Mouse (Mus musculus): Measurements from ENCODE around the gene Has1.
"Not testable (repeated sequence)": the region's sequence is repeated elsewhere in the genome, so short reads cannot be mapped to it uniquely, and the experiment has no call there.

The Has1 gene

DNA sequence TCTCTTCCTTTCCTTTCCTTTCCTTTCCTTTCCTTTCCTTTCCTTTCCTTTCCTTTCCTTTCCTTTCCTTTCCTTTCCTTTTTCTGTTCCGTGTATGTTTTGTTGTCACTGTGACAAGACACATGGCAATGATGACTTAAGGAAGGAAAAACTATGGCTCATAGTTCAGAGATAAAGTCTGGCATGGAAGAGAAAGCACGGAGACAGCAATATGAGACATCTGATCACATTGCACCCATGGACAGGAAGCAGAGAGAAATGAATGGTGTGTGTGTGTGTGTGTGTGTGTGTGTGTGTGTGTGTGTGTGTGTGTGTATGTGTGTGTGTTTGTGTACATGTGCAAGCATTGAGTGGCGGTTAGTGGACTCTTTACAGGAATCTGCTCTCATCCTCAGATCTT lies 10.4 kb downstream of the Has1 start:
- DNase-seq (ENCODE audit: extremely low spot score): not testable (repeated sequence)

DNA sequence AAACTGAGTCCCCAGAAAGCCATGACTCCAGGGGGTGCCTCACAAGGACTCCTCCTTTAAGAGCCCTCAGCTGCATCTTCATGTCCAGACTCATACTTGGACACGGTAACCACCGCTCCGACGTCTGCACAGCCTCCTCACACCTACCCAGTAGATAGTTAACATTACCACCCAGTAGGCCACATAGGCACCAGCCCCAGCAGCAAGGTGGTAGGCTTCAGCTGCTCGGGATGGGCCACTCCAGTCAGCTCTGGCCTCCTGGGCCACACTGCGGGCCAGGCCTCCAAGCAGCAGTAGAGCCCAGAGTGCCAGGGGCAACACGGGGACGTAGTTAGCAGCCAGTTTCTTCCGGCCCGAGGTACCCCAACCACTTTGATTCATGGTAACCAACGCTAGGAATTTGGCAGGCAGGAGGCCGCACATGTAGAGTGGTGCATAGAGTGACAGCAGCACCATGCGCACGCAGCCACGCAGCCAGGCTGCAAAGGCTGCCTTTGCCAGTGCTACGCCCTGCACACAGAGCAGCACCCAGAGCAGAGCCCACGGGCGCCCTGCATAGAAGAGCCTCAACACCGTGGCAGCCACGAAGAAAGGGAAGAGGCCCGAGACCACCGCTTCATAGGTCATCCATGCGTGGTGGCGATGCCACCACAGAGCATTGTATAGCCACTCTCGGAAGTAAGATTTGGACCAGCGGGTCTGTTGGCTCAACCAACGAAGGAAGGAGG lies 11.3 kb downstream of the Has1 start:
- no peak for DNase-seq (ENCODE audit: extremely low spot score)

DNA sequence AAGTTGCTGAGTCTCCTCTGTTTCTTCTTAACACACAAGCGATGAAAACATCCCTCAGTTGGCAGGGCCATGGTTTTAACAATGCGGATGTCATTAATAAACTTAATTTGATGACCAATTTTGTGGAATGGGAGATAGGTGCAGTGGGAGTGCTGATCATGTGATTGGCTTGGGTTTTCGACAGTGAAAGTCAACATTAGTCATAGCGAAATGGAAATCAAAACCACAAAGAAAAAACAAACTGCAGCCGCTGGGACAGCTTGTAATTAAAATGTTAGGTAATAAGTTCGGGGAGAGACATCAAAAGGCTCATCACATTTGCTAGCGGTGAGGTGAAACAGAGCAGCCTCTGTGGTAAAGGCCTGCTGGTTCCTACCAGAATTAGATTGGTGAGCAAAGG lies 14.2 kb downstream of the Has1 start:
- DNase-seq (ENCODE audit: extremely low spot score): no peak

- DNase-seq (ENCODE audit: extremely low spot score): no peak
Observed at GRCm38 (mm10) chr17:17839276-17839675, 15.7 kb downstream of the Has1 start.

- DNase-seq (ENCODE audit: extremely low spot score): peak; percentile 90
Observed at GRCm38 (mm10) chr17:17837919-17838701, 16.9 kb downstream of the Has1 start.

GRCm38 (mm10) chr17:17837426-17837825 lies 17.6 kb downstream of the Has1 start:
- peak; percentile 31 for DNase-seq (ENCODE audit: extremely low spot score)

DNA sequence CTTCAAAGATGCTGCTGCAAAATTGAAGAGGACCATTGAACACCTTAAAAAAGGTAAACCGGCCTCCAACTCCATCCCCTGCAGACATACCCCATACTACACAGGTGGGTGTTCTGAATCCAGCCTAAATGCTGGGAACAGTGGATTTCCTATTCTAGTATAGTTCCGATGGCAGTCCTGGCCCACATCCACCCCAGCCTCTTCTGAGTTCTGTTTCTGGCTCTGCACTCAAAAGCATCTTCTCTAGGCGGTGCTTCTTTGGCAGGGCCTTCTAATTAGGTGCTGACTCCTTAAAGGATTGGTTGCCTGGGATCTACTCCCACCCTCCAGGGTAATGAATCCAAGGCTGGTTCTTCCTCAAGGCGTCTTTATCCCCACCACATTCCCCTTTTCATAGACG lies 18.9 kb downstream of the Has1 start:
- DNase-seq (ENCODE audit: extremely low spot score): no peak

GRCm38 (mm10) chr17:17834896-17835295 lies 20.1 kb downstream of the Has1 start:
- DNase-seq (ENCODE audit: extremely low spot score): no peak

GRCm38 (mm10) chr17:17830731-17831130 lies 24.3 kb downstream of the Has1 start:
- no peak for DNase-seq (ENCODE audit: extremely low spot score)

DNA sequence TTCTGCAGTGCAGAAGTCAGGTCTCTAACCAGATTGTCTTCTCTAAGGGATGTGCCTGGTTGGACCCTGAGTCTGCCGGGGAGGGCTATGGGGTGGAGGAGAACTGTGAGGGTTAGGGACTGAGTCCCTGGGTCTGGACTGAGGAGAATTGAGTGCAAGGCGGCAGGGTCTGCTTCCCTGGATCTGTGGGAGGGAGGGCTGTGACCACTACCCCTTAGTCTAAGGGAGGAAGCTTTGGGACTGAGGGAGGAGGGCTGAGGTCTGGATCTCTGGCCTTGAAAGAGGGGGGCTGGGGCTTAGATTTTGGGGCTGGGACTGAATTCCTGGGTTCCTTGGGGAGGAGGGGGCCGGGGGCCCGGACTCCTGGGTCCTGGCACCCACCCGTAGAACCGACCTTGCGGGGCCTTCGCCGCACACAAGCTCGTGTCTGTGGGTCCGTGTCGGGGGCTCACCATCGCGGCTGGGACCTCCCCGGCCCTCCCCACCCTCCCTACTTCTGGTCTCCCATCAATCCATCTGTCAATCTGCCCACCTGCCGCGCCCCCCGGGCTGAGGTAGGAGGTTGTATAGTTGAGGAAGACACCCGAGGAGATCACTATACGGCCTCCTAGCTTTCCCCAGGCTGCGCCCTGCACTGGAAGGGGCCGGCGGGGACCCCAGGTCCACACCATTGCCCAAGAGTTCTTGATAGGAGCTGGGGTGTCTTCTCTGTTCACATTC lies 25.0 kb downstream of the Has1 start:
- no peak for DNase-seq (ENCODE audit: extremely low spot score)

GRCm38 (mm10) chr17:17829052-17829785 lies 25.8 kb downstream of the Has1 start:
- DNase-seq (ENCODE audit: extremely low spot score): no peak

GRCm38 (mm10) chr17:17828191-17828981 lies 26.6 kb downstream of the Has1 start:
- peak; percentile 92 for DNase-seq (ENCODE audit: extremely low spot score)

DNA sequence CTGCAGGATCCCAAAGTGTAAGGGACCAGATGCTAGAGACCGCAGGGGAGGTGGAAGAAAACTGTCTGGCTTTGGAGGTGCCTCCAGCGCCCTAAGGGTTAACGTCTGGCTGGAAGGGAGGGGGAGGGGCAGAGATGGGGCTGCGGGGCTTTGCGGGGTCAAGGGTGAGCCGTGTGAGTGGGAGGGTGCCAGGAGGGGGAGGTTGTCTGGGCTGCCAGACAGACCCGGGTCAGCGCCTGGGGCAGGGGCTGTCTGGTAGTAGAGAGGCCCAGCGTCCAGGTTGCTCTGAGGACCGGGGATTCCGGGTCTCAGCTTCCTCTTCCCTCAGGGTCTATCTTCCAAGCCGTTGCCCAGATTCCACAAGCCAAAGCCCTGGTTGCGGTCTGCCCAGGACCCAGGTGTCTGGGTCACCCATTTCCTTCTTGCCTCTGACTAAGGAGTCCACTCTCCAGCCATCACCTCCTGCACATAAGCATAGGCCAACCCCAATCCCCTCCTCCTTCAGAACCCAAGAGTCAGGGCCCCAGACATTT lies 27.3 kb downstream of the Has1 start:
- DNase-seq (ENCODE audit: extremely low spot score): peak; percentile 97

- DNase-seq (ENCODE audit: extremely low spot score): peak; percentile 93
Observed at GRCm38 (mm10) chr17:17826751-17827657, 28.0 kb downstream of the Has1 start, which contains the start of gene Spaca6. TSS of gene Spaca6 (plus strand) at chr17:17827158.

DNA sequence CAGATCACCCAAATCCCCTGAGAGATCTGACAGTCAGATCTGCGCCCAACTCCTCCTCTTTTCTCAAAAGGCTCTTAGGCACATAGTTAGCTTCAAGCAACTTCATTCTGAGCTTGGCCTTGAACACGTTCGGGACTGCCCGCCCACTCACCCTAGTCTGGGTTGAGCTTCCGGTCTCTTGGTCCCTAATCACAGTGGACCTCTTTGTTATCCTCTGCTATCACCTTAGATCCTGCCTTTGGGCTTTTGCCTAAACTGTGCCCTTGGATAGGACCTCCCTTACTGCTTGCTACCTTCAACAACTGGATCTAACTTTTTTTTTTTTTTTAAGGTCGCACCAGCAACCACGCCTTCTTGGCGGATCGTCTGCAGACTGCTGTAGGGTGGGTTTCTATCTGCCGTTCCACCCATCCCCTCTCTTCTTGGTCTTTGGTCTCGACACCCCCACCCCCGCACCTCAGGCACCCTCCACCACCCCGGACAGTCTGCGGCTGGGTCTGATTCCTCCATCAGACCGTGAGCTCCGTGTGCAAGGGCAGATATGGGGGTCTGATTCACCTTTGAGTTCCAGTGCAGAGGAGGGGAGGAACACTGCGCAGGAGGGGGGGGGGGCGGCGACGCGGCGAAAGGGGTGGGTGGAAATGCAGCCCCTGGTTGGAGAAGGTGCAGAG lies 28.9 kb downstream of the Has1 start:
- peak; percentile 60 for DNase-seq (ENCODE audit: extremely low spot score)

DNA sequence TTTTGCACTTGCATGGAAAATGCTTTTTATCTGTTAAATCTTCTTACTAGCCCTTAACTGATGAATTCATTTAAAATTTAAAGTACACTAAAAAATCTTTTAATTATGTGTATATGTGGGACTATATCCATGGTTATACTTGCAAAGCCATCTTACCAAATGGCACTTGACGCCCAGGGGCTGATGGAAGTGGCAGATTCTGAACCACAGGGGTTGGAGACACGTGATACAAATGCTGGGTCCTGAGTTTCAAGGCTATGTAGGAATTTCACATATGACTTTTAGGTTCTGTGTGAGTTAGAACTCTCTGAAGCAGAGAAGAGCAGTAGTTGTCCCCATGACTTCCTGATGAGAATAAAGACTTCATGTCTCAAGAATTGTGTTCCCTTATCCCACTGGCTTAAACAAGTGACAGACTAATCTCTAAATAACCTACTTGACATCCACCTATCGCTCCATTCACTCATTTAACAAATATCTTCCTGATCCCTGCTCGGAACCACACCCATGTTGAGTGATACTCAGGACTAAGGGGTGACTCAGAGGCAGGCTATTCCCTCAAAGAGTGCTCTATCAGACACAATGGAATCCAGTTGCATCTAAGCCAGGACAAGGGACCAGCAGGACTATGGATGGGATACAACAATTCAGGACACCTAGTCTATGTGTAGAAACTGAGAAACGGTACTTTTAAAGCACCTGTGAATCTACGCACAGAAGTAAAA lies 31.2 kb downstream of the Has1 start:
- DNase-seq (ENCODE audit: extremely low spot score): no peak

DNA sequence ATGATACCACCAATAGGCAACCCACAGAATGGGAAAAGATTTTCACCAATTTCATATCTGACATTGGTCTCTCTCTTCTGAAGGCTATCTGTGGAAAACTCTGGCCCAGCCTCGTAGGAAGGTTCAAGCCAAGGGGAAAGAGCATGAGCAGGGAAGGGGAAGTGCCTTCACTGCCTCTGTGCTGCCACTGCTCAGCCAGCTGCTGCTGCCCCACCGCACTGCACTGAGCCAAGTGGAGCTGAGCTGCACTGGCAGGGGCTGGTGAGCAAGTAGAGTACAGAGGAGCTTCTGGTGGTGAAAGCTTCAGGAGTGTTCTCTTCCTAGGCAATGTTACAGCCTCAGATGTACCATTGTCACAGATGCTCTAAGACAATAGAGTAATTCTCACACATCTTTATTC lies 59.5 kb downstream of the Has1 start:
- DNase-seq (ENCODE audit: extremely low spot score): no peak
